Mouse (Mus musculus): ENCODE data around the gene Kcnk3.

Kcnk3 gene

DNA sequence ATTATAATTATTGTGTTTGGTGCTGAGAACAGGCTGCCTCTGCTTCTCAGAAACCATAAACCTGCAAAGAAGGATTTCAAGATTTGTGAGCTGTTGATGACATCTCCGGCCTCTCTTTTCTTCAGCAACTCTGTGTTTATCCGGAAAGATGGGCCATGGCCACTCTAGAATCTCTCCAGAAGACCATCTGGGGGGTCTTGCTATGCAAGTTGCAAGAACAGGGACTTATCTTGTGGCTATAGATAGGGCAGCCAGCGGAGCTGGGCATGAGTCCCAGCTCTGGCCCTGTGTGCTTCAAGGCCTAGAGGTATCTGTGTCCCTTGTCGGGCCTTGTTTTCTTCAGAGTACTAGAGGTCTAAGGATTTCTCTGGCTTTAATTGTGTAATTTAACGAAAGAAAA lies 6.0 kb upstream of the Kcnk3 start:
- in situ Hi-C loops (cut with MboI; ENCODE audit: low pct_unique_long_range_greater_than_20kb in 1 of 2, low sequenced_read_pairs in 2 of 2, unreplicated experiment in 1 of 2): no loop called here

DNA sequence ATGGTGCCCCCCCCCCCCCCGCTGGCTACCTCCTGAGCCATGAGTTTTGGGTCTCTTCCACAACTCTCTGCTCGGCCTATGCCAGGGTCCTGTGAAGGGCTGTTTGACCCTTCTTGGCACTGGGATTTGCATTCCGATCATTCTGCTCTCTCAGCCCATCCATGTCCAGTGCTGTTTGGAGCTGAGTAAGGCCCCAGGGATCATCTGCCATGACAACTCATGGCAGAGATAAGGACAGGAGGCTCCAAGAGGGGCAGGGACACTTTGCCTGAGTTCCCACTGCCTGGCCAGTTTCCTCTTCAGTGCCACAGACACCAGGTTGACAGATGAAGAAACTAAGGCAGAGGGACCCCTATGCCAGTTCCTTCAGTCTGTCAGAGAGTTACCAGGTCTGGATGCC lies 1.4 kb upstream of the Kcnk3 start:
- in situ Hi-C loops (cut with MboI; ENCODE audit: low pct_unique_long_range_greater_than_20kb in 1 of 2, low sequenced_read_pairs in 2 of 2, unreplicated experiment in 1 of 2): no loop called here

DNA sequence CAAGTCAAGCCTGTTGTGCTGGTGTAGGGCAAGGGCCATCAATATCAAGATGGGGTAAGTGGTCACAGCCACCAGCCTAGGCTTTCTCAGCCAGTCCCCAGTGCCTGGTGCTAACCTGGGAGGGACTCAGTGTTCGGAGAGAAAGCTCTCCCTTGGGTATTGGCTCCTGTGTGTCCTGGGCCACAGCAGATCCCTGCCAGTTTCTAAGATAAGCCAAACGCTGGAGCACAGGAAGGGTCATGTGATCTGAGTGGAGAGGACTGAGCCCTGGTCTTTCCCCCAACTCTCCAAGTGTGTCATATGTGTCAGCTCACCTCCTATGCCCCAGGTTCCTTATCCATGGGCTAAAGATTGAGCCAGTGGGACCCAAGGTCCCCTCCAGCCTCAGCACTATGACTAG lies 869 bp upstream of the Kcnk3 start:
- in situ Hi-C loops (cut with MboI; ENCODE audit: low pct_unique_long_range_greater_than_20kb in 1 of 2, low sequenced_read_pairs in 2 of 2, unreplicated experiment in 1 of 2): no loop called here

DNA sequence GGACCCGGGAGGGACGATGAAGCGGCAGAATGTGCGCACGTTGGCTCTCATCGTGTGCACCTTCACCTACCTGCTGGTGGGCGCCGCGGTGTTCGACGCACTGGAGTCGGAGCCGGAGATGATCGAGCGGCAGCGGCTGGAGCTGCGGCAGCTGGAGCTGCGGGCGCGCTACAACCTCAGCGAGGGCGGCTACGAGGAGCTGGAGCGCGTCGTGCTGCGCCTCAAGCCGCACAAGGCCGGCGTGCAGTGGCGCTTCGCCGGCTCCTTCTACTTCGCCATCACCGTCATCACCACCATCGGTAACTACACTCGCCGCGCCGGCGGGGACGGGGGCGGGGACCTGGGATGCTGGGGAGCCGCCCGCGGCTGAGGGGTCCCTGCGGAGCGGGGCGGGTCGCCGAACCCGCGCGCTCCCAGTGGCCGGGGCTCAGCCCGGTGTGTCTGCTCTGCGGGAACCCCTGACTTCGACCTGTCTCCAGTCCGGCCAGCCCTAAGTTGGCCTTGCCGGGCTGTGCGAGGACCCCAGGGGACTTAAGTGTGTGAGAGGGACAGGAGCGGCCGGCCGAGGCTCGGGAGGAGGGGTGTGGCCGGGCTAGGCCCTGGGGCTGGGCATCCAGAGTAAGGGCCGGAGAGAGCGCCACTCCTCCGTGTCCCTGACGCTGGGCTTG lies 465 bp downstream of the Kcnk3 start:
- in situ Hi-C loops (cut with MboI; ENCODE audit: low pct_unique_long_range_greater_than_20kb in 1 of 2, low sequenced_read_pairs in 2 of 2, unreplicated experiment in 1 of 2): no loop called here

DNA sequence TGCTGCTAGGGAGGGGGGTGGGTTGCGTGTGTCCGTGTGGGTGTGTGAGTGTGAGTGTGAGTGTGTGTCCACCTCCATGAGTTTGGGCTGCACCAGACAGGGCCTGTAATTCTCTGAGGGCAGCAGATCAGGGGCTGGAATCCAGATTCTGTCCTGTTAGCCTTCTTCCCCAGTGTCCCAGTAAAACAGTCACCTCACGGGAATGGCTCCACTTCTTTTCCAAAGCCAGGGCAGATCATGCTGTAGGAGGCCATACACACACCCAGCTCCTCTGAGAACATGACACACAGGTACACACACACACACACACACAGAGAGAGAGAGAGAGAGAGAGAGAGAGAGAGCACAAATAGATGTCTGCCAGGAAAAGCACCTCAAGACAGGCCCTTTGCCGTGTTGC lies 1.1 kb downstream of the Kcnk3 start:
- in situ Hi-C loops (cut with MboI; ENCODE audit: low pct_unique_long_range_greater_than_20kb in 1 of 2, low sequenced_read_pairs in 2 of 2, unreplicated experiment in 1 of 2): no loop called here

DNA sequence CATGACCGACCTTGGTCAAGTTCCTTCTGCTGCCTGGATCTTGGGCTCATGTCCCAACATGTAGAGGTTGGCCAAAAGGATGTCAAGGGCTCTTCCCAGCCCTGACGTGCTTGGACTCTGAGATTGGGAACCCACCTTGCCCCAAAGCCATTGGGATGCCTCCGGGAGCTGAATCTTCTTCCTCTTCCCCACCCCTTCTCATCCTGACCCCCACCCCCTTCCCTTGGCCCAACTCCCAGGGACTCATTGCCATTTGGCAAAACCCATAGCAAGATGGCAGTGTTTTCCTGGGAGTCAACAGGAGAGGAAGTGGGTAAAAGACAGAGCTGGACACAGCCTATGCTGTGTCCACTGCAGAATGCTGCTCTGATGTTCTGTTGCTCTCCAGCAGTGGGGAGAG lies 1.6 kb downstream of the Kcnk3 start:
- in situ Hi-C loops (cut with MboI; ENCODE audit: low pct_unique_long_range_greater_than_20kb in 1 of 2, low sequenced_read_pairs in 2 of 2, unreplicated experiment in 1 of 2): no loop called here

DNA sequence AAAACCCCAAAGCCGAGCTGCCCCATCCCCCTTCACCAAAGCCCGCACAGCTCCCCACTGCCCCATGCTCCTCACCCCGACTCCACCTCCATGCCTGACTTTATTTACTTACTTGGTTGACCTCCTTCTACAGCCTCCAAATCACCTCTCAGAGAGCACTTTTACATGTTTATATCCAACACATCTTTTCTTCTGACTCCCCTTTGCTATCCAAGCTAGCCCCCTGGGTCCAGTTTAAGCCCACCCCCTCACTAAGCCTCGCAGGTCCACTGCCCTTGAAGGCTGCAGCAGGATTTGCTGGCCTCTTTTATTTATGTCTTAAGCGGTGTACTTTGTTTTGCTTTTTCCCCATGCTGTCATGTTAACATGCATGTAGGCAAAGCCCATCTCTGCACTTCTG lies 2.3 kb downstream of the Kcnk3 start:
- in situ Hi-C loops (cut with MboI; ENCODE audit: low pct_unique_long_range_greater_than_20kb in 1 of 2, low sequenced_read_pairs in 2 of 2, unreplicated experiment in 1 of 2): no loop called here

DNA sequence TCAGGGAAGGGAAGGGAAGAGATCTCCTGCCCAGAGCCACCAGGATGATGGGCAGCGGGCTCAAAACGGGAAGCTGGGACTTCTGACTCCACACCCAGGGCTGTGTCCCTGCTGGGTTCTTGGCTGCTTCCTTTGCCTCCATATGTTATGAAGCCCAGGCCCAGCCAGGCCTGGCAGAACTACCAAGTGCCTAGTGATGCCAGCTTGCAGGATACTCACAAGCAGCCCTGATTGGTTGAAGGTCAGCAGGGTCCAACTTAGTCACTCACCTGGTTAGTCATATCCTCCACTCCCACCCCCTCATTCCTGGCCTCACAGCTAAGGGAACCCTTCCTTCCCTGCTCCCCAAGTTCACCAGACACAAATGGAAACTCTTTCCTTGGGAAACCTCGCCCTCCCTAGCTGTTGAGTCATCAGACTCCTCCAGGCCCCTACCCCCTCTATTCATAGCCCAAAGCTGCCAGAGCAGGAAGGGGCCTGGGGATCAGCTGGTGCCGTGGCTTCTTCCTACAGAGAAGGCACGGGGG lies 3.3 kb downstream of the Kcnk3 start:
- in situ Hi-C loops (cut with MboI; ENCODE audit: low pct_unique_long_range_greater_than_20kb in 1 of 2, low sequenced_read_pairs in 2 of 2, unreplicated experiment in 1 of 2): no loop called here

DNA sequence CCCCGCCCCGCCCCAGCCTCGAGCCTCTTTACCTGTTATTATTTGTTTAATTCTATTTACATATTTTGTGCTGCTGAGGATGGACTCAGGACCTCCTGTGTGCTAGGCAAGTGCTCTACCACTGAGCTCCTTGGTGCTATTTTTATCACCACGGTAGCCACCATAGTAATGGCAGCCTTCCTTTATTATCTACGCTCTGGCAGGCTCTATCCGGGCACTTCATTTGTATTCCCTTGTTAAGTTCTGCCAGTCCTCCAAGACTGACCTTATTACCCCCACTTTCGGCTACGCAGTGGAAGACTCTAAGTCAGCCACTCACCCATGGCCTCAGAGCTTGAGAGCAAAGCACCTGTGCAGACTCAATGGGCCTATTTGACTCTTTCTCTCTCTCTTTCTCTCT lies 3.8 kb downstream of the Kcnk3 start:
- in situ Hi-C loops (cut with MboI; ENCODE audit: low pct_unique_long_range_greater_than_20kb in 1 of 2, low sequenced_read_pairs in 2 of 2, unreplicated experiment in 1 of 2): no loop called here

DNA sequence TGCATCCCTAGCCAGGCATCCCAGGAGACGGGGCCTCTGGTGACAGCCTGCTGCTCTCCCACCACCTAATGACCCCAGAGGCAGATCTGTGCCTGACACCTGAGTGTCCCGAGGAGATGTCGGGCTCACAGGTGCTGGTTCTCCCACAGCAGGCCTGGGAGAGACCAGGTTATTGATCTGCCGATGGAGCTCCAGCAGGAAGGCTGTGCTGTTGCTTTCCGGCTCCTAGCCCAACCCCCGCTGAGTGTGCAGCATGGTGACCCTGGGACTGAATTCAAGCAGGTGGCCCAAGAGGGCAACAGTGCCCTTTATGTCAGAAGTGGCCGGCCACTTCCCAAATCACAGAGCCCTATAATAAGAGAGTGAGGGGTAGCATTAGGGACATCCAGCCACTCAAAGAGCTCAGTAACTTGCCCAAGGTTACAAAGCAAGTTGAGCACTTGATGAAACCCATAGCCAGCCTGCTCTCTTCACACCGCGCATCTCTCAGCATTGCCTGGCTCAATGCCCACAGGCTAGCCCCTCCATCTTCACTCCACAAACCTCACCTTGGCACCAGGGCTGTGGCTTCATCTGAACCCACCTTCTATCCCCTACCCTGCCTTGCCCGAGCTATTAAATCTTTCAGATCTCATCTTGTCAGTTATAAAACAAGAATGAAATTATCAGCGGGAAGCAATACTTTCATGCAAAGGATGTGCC lies 4.5 kb downstream of the Kcnk3 start:
- in situ Hi-C loops (cut with MboI; ENCODE audit: low pct_unique_long_range_greater_than_20kb in 1 of 2, low sequenced_read_pairs in 2 of 2, unreplicated experiment in 1 of 2): no loop called here

DNA sequence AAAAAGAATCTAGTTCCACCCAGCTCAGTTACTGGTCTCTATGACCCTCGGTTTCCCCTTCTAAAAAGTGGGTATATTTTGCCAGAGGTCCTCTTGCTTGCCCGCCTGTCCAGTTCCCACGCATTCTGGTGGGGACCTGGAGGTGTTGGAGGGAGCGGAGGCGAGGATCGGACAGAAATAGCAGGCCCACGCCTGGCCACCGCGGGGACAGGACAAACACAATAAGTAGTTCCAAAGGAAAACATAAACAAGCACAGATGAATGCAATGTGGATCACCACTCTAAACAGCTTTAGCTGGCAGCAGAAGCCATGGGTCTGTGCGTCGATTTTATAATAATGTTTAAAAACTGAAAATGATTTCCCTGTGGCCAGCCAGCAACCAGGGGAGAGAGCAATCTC lies 5.4 kb downstream of the Kcnk3 start:
- in situ Hi-C loops (cut with MboI; ENCODE audit: low pct_unique_long_range_greater_than_20kb in 1 of 2, low sequenced_read_pairs in 2 of 2, unreplicated experiment in 1 of 2): no loop called here

DNA sequence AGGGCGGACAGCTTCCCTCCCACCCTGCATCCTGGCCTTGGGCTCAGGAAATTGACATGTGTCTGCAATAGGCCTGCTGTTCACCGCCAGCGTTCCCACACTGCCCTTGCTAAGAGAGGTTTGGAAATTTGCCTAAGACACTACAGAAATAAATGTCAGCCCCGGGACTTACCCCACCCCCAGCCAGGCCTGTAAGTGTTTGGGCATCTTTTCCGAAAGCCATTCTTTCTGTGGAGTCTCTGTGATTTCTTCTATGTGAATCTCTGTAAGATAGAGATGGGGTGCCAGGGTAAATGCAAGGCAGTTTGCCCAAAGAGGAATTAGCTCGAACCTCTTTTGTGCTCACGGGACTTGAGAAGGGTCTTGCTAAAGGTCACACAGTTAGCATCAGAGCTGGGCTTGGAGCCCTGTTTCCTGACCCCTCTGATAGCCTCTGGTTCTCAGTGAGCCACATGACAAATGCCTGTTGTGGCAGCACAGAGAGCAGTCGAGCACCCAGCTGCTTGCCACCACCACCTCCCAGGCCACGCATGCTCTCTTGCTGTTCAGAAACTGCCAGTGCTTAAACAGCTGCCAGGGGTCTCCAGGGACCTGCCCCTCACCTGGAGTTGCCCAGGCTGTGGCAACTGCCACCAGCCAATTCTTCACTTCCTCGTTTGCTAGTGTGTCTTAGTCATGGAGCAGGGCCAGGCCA lies 6.0 kb downstream of the Kcnk3 start:
- in situ Hi-C loops (cut with MboI; ENCODE audit: low pct_unique_long_range_greater_than_20kb in 1 of 2, low sequenced_read_pairs in 2 of 2, unreplicated experiment in 1 of 2): no loop called here

DNA sequence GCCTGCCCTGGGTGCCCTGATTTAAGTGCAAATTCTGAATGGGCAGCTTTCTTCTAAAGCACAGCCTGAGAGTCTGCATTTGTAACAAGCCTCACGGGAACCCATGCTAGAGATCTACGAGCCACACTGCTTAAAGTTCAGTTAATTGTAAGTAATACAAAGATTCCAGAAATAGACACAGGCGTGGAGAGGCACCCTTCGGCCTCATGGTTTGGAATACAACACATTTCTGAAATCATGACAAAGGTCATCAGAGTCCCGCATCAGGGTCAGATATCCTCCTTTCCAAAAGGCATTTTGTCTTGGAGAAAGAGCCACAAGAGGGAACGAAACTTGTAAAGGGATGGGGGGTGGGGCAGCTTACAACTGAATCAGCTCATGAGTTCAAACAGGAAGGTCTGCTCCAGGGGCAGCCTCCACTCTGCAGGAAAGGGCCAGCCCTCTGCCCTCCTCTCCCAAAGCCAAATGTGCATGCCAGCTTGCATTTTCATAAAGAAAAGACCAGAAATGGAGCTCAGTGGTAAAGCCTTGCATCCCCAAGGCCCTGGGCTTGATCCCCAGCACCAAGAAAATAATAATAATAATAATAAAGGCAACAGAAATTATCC lies 7.1 kb downstream of the Kcnk3 start:
- in situ Hi-C loops (cut with MboI; ENCODE audit: low pct_unique_long_range_greater_than_20kb in 1 of 2, low sequenced_read_pairs in 2 of 2, unreplicated experiment in 1 of 2): no loop called here

DNA sequence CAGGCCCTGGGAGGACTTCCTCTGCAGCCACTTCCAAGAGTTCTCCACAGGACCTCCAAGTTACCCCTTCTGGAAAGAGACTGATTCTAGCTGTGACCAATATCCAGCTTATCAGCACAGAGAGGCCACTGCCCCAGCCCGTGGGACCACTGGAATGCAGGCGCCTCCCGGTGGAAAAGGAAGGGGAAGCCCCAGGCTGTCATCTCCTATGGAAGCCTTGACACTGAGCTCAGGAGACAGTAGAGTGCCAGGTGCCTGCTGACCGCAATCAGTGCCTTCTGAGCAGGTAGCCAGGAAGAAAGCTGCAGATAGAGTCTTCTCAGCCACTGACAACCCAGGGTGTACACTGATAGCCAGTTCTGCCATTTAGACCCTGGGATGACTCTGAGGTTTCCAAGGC lies 13.4 kb downstream of the Kcnk3 start:
- in situ Hi-C loops (cut with MboI; ENCODE audit: low pct_unique_long_range_greater_than_20kb in 1 of 2, low sequenced_read_pairs in 2 of 2, unreplicated experiment in 1 of 2): no loop called here

DNA sequence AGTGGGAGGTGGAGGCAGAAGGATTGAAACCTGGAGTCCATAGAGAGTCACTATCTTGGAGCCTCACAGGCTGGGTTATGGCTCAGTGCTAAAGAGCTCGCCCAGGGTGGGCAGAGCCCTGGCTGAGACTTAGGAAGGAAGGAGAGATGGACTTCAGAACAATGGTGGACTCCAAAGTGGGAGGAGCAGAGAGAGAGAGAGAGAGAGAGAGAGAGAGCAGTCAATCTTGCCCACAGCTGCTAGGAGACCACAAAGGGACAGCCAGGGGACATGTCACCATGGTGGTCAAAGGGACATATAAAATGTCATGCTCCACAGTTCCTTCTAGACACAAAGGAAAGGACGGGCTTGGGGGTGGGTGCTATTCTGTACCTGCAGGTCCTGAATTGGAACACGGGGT lies 15.3 kb downstream of the Kcnk3 start:
- in situ Hi-C loops (cut with MboI; ENCODE audit: low pct_unique_long_range_greater_than_20kb in 1 of 2, low sequenced_read_pairs in 2 of 2, unreplicated experiment in 1 of 2): no loop called here

DNA sequence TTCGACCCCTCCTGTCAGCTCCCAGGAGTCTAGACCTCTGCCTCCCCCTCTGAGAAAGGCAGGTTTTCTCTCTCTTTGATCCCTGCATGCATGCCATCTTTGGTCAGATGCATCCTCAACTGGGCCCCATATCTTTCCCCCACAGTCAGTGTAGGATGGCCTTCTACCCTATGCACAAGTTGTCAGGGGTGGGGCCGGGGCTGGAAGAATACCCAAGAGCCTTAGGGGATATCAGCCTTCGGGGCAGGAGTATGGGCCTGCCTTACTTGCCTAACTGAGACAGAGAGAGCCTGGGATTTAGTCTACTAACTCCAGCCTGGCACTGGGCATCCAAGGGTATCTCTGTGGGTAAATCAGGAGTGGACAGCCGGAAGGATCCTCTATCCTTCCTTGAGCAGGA lies 16.0 kb downstream of the Kcnk3 start:
- in situ Hi-C loops (cut with MboI; ENCODE audit: low pct_unique_long_range_greater_than_20kb in 1 of 2, low sequenced_read_pairs in 2 of 2, unreplicated experiment in 1 of 2): no loop called here

DNA sequence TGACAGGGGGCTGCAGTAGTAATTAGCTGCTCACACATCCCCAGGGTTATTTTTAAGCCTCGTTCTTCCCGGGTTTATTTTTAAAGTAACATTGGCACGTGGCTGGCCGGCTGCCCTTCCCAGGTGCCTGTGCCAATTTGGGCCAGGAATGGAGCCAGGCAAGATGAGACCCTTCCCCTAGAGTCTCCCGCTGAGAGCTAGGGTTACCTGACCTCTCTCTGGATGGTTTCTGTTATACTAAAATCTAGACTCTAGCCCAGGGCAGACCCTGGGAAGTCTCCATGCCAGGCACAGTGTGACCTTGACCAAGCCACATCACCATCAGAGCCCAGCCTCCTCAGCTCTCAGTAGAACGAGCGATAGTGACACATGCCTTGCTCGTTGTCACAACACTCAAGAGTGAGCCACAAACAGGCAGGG lies 16.8 kb downstream of the Kcnk3 start:
- in situ Hi-C loops (cut with MboI; ENCODE audit: low pct_unique_long_range_greater_than_20kb in 1 of 2, low sequenced_read_pairs in 2 of 2, unreplicated experiment in 1 of 2): no loop called here

DNA sequence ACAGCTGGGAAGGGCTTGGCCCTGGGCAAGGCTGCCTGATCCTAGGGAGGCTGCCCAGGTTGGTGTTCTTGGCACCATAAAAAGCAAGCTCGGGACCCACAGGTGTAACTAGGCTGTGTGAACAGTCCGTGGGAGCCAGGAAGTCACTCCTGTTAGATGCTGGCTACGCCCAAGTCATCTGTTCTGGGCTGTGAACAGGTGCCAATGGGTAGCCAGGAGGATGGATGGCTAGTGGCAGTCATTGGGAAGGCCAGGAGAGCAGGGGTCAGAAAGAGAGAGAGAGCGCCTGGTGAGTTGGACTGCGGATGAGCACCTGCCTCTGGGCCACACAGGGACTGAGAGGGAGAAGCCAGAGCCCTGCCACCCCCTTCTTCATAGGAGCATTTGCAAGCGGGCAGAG lies 17.7 kb downstream of the Kcnk3 start:
- in situ Hi-C loops (cut with MboI; ENCODE audit: low pct_unique_long_range_greater_than_20kb in 1 of 2, low sequenced_read_pairs in 2 of 2, unreplicated experiment in 1 of 2): no loop called here

DNA sequence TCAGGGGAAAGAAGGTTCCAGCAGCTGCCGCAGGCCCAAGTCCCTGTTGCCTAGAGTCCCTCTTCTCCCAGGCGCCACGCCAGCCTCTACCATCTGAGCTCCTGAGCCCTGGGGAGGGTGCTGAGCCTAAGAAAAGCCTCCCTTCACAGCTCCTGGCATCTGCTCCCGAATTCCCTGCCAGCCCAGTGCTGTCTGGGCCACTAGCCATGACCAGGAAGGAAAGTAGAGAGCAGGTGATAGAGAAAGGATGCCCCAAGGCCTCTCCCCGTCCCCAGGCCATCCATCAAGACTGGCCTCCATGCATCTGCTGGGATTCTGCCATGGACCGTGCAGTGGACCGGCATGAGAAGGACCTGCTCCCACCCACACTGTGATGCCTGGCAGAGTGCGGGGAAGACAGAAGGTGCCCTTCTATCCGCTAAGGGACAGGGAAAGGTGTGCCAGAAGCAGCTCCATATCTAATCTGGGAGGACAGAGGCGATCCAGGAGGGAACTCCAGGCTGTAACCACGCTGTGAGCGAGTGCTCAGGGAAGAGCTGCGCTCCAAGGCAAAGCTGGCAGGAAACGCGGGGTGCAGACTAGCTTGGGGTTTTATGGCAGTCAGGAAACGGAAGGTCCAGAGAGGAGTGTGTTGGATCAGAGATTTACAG lies 18.6 kb downstream of the Kcnk3 start:
- in situ Hi-C loops (cut with MboI; ENCODE audit: low pct_unique_long_range_greater_than_20kb in 1 of 2, low sequenced_read_pairs in 2 of 2, unreplicated experiment in 1 of 2): no loop called here
